Mouse (Mus musculus) embryo, embryonic 10.5 days (tissue): ENCODE measurements at regions not wholly inside any gene's neighbourhood (a gene's known extent, or its start where the extent isn't known, plus 50 kb on each side); places are given as distances from the start of the nearest gene placed in this dataset.
"Not testable (repeated sequence)": the region's sequence is repeated elsewhere in the genome, so short reads cannot be mapped to it uniquely, and the experiment has no call there.

ENCODE experiments used
- DNase-seq: peaks from one replicate; pipeline ENCODE4 v3.0.0-alpha.2; 2015; ENCODE audit warnings: low spot score

- DNase-seq, result no peak
Observed at GRCm38 (mm10) chr9:72166084-72166483, 54.4 kb upstream of the Tcf12 start.

- DNase-seq, result no peak
Observed at GRCm38 (mm10) chr9:72166611-72167010, 54.9 kb upstream of the Tcf12 start.

- DNase-seq, result no peak
Observed at GRCm38 (mm10) chr9:72169231-72169630, 57.6 kb upstream of the Tcf12 start.

- DNase-seq, result peak; percentile 71
Observed at GRCm38 (mm10) chr9:72169728-72170188, 58.1 kb upstream of the Tcf12 start.

GRCm38 (mm10) chr9:72170235-72170634, 58.6 kb upstream of the Tcf12 start:
- no peak for DNase-seq

- DNase-seq, result no peak
Observed at GRCm38 (mm10) chr9:72172331-72172730, 60.7 kb upstream of the Tcf12 start.

GRCm38 (mm10) chr9:72180972-72181371, 69.3 kb upstream of the Tcf12 start:
- DNase-seq, result no peak

- no peak for DNase-seq
Observed at GRCm38 (mm10) chr9:72183336-72183735, 71.7 kb upstream of the Tcf12 start.

GRCm38 (mm10) chr9:72183925-72184324, 72.3 kb upstream of the Tcf12 start:
- DNase-seq, result no peak

- no peak for DNase-seq
Observed at GRCm38 (mm10) chr9:72189867-72190266, 78.2 kb upstream of the Tcf12 start.

- DNase-seq, result no peak
Observed at GRCm38 (mm10) chr9:72190631-72191030, 79.0 kb upstream of the Tcf12 start.

- DNase-seq, result no peak
Observed at GRCm38 (mm10) chr9:72191091-72191490, 79.4 kb upstream of the Tcf12 start.

GRCm38 (mm10) chr9:72192051-72192952, 80.6 kb upstream of the Tcf12 start:
- DNase-seq, result peak; percentile 71

- not testable (repeated sequence) for DNase-seq
Observed at GRCm38 (mm10) chr9:72192953-72193337, 81.3 kb upstream of the Tcf12 start.

GRCm38 (mm10) chr9:72195348-72195747, 79.3 kb upstream of the Zfp280d start:
- DNase-seq, result no peak

GRCm38 (mm10) chr9:72196626-72197330, 77.9 kb upstream of the Zfp280d start:
- DNase-seq, result peak; percentile 18

- DNase-seq, result no peak
Observed at GRCm38 (mm10) chr9:72197331-72197732, 77.3 kb upstream of the Zfp280d start.

GRCm38 (mm10) chr9:72198976-72199375, 75.7 kb upstream of the Zfp280d start:
- DNase-seq, result no peak

GRCm38 (mm10) chr9:72204357-72204905, 70.2 kb upstream of the Zfp280d start:
- no peak for DNase-seq

- no peak for DNase-seq
Observed at GRCm38 (mm10) chr9:72205815-72206214, 68.8 kb upstream of the Zfp280d start.

GRCm38 (mm10) chr9:72206911-72207310, 67.7 kb upstream of the Zfp280d start:
- DNase-seq, result no peak

GRCm38 (mm10) chr9:72208296-72208695, 66.4 kb upstream of the Zfp280d start:
- no peak for DNase-seq
